Mouse (Mus musculus): ENCODE measurements at regions not wholly inside any gene's neighbourhood (a gene's known extent, or its start where the extent isn't known, plus 50 kb on each side); places are given as distances from the start of the nearest gene placed in this dataset.

- TF ChIP-seq CTCF (IDR thresholded peaks at IDR 0.05; ENCODE audit: borderline replicate concordance, insufficient read depth, low read length), result no peak
- no peak for TF ChIP-seq POLR2A (IDR thresholded peaks at IDR 0.05; ENCODE audit: low read depth, low read length)
These were observed 165.3 kb upstream of the Arrdc4 start for GRCm38 (mm10) chr7:68914344-68914743.
